Mouse (Mus musculus) hindlimb bud, embryonic 11.5 days (tissue): ENCODE results near the gene Des.

Source experiments
- DNase-seq: peaks from one replicate; pipeline ENCODE4 v3.0.0-alpha.2; 2012; ENCODE audit warnings: low read depth, low spot score; ENCODE audit errors: extremely low spot score

Des gene

DNA sequence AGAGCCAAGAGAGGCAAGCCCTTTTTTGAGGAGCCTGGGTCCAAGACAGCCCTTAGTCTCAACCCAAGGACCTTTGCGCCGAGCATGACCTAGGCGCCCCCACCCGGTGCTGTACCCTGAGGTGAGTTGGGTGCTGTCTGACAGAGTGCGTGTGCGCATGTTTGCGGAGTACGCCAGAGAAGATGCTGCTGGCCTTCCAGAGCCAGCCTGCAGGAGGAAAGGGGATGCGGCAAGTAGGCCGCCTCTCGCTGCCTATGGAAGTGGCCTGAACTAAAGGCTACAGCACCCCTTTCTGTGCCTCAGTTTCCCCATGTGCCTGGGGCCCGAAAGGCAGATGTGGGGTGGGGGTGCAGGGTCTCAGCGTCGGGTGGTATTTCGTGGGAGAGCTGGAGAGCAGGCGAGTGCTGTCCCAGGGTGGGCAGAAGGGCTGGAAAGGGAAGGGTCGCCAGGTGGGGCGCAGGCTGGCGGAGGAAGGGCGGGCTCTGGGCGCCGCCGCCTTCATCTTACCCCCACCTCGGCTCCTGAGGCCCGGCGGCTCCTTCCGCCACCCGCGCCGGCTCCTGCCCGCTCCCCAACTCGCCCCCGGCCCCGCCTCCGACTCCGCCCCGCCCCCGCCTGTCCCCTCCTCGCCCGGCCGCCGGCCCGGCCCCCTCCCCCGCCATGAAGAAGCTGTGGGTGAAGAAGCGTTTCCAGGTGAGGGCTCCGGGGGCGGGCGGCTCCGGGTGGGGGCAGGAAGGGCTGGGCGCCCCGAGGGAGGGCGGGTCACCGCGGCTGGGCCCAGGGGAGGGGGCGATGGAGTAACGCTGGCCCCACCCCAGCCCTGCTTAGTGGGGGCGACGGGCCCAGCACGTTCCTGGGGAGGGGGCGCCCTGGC is 21.6 kb downstream of the Des start:
- DNase-seq = no peak

- DNase-seq = no peak
Observed at GRCm38 (mm10) chr1:75382356-75383071, 22.4 kb downstream of the Des start.

DNA sequence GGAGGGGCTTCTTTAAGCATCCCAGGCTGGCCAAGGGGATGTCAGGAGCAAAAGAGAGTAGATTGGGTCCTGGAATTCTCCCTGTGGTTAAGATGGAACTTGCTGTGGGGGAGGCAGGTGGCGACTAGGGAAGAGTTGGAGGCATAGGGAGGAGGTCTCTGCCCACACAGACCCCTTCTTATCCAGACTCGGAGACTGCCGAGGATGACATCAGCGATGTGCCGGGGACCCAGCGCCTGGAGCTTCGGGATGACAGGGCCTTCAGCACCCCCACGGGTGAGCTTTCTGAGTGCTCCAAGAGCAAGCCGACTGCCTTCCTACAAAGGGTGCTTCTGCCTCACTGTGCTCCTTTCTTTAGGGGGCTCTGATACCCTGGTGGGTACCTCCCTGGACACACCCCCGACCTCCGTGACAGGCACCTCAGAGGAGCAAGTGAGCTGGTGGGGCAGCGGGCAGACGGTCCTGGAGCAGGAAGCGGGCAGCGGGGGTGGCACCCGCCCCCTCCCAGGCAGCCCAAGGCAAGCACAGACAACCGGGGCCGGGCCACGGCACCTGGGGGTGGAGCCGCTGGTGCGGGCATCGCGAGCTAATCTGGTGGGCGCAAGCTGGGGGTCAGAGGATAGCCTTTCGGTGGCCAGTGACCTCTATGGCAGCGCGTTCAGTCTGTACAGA is 24.5 kb downstream of the Des start:
- DNase-seq = no peak

- no peak for DNase-seq
Observed at GRCm38 (mm10) chr1:75385142-75385730, 25.1 kb downstream of the Des start.

DNA sequence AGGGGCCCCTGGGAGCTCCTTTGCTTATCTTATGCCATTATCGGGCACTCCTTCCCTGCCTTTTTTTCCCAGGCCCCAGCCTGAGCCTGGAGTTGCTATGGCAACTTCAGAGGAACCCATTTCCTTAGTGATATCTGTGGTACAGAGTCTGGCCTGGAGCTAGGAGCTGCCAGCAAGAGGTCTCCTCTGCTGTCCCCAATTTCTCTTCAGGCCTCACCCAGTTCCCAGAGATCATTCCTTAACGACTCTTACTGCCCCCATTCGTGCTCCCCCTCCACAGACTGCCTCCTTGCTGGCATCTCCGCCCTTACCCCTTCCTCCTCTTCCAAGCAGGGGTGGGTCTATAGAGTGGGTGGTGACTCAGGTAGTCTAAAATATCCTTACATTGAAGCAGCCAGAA is 26.0 kb downstream of the Des start:
- no peak for DNase-seq

GRCm38 (mm10) chr1:75387469-75387928 is 27.4 kb downstream of the Des start:
- no peak for DNase-seq

DNA sequence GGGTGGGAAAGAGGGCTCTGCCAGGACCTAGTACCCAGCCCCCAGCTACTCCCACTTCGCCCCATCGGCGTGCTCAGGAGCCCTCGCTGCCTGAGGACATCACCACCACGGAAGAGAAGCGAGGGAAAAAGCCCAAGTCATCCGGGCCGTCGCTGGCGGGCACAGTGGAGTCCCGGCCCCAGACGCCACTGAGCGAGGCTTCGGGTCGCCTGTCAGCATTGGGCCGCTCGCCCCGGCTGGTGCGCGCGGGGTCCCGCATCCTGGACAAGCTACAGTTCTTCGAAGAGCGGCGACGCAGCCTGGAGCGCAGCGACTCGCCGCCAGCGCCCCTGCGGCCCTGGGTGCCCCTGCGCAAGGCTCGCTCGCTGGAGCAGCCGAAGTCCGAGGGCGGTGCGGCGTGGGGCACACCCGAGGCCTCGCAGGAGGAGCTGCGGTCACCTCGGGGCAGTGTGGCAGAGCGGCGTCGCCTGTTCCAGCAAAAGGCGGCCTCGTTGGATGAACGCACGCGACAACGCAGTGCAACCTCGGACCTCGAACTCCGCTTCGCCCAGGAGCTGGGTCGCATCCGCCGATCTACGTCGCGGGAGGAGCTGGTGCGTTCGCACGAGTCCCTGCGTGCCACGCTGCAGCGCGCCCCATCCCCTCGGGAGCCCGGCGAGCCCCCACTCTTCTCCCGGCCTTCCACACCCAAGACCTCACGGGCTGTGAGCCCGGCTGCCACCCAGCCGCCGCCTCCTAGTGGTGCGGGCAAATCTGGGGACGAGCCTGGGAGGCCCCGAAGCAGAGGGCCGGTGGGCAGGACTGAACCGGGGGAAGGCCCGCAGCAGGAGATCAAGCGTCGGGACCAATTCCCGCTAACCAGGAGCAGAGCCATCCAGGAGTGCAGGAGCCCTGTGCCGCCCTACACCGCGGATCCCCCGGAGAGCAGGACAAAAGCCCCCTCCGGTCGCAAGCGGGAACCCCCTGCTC is 28.1 kb downstream of the Des start:
- DNase-seq = no peak

- no peak for DNase-seq
Observed at GRCm38 (mm10) chr1:75388898-75389515, 28.9 kb downstream of the Des start.

GRCm38 (mm10) chr1:75393139-75393538 is 33.0 kb downstream of the Des start:
- no peak for DNase-seq

GRCm38 (mm10) chr1:75393846-75394245 is 33.7 kb downstream of the Des start:
- DNase-seq = no peak

DNA sequence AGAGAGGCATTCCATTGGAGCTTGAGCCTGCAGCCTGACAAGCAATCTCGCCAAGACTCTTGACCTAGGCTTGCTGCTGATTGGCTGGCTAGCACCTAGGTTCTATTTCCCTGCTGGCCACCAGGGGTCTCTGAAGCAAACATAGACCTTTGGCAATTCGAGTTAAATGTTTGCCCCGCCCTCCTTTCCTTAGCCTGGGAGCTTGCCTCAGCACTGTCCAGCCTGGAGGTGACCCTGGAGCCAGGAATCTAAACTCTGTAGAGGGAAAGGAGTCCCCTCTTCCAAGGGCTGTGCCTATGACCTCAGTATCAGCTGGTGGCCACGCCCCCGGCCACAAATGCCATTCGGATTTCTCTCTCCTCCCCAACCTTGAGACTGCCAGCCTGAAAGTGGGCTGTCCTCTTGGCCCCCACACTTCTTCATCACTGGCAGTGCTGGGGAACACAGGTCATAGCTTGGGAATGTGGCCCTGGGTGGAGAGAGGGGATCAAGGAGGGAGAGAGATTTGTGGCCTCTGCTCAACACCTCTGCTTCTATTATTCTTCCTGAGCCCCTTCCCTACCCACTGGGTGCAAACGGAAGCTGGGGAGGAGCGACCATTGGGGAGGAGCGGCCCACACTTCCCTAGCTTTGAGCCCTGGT is 38.8 kb downstream of the Des start:
- peak; percentile 56 for DNase-seq

DNA sequence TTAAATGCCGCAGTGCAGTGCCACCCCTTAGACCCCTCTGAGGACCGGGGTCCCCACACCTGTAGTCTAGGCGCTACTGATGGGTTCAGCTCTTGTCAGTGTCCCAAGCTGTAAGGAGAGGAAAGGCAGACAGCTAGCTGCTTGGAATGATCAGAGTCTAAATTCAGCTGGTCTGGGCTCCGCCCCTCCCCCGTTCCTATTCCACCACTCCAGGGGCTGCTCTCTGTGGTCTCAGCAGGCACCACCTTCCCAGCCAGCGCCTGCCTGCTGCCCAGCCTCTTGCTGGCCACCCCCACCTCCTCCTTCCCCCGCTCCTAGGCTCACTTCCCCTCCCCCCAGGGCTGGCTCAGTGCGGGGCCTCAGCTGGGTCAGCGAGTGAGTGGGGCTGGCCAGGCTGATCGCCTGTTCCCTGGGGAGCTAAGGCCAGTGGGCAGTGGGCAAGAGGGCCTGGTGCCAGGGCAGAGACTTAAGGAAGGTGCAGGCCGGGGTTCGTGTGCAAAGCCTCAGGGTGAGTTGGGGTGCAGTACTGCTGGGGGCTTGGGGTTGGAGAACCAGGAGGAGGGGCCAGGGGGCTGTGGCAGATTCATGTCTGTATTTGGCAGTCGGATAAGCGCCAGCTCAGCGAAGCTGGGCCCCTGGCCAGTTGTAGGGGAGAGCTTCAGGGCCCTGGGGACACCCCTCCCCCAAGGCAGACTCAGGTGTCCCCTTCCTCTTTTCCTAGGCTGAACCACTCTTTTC is 39.8 kb downstream of the Des start:
- peak; percentile 22 for DNase-seq

DNA sequence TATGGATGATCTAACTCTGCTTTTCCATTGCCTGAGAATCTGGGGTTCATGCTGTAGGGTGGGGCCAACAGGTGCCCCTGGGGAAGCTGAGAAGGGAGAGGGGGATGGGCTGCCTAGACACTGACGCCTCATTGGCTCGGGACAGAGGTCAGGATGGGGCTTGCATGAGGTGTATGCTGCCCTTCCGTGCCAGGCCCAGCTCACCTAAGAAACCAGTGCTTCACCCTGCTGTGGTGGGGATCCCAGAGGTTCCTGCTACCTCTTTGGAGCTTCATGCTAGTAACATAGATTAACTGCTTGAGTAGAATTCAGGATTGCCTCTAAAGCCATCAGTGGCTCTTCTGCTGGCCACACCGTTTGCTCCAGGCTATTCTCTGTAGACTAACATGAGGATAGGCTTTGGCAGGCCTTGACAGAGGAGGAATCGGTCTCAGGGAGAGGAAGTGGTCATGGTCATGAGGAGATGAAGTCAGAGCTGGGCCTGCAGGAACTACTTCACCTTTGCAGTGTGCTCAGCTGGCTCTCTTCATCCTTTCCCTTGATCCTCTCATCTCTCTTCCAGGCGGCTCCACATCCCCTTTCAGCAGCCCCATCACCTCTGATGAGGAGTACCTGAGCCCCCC is 40.5 kb downstream of the Des start:
- no peak for DNase-seq

DNA sequence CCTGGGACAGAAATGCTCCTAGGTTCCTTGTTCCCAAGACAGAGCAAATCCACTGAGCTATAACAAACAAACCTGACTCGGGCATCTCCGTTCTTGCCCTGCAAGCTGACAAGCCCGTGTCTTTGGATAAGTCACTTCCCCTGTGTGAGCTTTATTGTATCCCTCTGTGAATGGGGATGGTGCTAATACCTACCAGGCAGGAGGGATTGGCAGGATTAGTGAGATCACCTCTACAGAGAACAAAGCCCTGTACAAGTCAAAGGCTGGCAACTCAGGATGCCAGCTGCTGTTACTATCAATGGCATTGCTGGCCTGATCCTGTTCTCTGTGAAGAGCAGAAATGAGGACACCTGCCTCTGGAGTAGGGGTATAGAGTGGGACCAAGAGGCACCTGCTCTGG is 45.4 kb downstream of the Des start:
- no peak for DNase-seq

- no peak for DNase-seq
Observed at GRCm38 (mm10) chr1:75406173-75406572, 46.0 kb downstream of the Des start.

DNA sequence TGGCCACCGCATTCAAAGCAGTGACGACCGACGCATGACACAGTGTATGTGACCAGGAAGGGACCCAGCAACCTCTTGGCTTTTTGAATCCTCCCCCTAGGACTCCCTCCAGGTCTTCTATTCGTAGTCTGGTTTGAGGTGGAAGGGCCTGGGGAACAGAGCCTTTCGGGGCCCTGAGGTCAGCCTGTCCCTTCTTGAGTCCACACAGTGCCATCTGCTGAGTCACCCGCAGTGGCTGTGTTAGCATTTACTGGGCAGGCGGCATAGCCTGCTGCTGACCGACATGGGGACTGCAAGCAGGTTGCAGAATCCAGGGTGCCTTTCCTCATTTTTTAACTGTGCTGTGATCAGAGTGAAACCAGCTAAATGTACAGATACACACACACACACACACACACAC is 46.9 kb downstream of the Des start:
- no peak for DNase-seq

DNA sequence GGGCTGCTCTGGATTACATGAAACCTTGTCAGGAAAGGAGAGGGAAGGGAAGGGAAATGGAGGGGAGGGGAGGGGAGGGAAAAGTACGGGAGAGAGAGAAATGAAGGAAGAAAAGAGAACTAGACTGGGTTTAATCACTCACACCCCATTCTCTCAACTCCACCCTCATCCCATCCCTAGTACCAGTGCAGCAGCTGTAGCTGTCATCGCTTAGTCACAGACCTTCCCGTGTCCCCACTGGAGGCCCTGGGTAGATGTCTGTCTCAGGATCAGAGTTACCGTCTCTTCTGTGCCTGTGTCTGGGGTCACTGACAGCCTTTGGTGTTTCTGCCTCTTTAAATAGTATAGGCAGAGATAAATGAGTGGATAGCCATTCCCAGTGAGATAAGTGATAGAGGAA is 48.1 kb downstream of the Des start:
- DNase-seq = no peak

DNA sequence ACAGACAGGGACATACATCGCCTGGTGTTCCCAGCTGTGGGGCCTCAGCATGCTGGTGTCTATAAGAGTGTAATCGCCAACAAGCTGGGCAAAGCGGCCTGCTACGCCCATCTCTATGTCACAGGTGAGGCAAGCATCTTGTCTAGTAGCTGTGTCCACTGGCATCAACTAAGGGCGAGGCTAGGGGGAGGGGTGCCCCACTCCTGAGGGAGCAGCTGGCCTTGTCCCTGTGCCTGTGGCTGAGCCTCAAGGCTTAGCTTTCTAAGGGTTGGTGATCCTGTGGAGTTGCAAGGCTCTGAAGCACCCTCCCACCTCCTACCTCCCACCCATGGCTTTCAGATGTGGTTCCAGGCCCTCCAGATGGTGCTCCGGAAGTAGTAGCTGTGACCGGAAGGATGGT is 49.8 kb downstream of the Des start:
- DNase-seq = no peak
